Mouse (Mus musculus) heart, adult 2 months (tissue): ENCODE measurements around the gene Fcho2.

Source experiments
- CTCF ChIP-seq: fragments of 200-600 bp; IDR thresholded peaks from 2 replicates; pipeline ENCODE4 v1.8.1; 2022; ENCODE audit warnings: antibody characterized with exemption, mild to moderate bottlenecking, moderate library complexity
- EP300 ChIP-seq: fragments of 200-500 bp; IDR thresholded peaks from 2 replicates; pipeline ENCODE4 v1.6.1; 2011; ENCODE audit warnings: low read depth, low read length, control low read depth; ENCODE audit not compliant: insufficient read depth
- POLR2A ChIP-seq: fragments of 200-500 bp; IDR thresholded peaks from 2 replicates; pipeline ENCODE4 v1.6.1; 2011; ENCODE audit warnings: mild to moderate bottlenecking, low read depth, low read length, control low read depth; ENCODE audit not compliant: insufficient read depth

- TF ChIP-seq CTCF: no peak
- no peak for TF ChIP-seq POLR2A
- TF ChIP-seq EP300: no peak
Measured at GRCm38 (mm10) chr13:98819094-98819493, 3.8 kb upstream of the Fcho2 start.
